Mouse (Mus musculus) brown adipose tissue, adult 24 weeks (tissue): ENCODE results near the gene Rtraf. TPM values are rescaled to one million over a fixed set of nuclear protein-coding genes. Genes with fewer than 3 reads are reported as not detected.

Experiments used
- H3K27ac ChIP-seq: fragments of 200-500 bp; replicated peaks from 2 replicates; pipeline ENCODE4 v1.5.1; 2012; ENCODE audit warnings: low read depth, mild to moderate bottlenecking, low read length
- H3K4me1 ChIP-seq: fragments of 200-500 bp; 2 replicates; pipeline ENCODE4 v1.6.1; 2012; ENCODE audit warnings: low read length, mixed read lengths; ENCODE audit not compliant: control insufficient read depth, insufficient read depth, insufficient read length
- H3K4me3 ChIP-seq: fragments of 200-500 bp; 2 replicates; pipeline ENCODE4 v1.5.1; 2012; ENCODE audit warnings: low read depth, mild to moderate bottlenecking, low read length, moderate library complexity; ENCODE audit not compliant: insufficient read depth
- polyA plus RNA-seq: library from polyadenylated mRNA; stranded (reverse); fragments of >200 nt; gene quantifications from 2 replicates; pipeline ENCODE4 v1.2.4, GENCODE M21; 2012; ENCODE audit not compliant: missing spikeins, insufficient read depth, insufficient read length

The Rtraf gene
- polyA plus RNA-seq, 1 experiment, result 125 TPM

DNA sequence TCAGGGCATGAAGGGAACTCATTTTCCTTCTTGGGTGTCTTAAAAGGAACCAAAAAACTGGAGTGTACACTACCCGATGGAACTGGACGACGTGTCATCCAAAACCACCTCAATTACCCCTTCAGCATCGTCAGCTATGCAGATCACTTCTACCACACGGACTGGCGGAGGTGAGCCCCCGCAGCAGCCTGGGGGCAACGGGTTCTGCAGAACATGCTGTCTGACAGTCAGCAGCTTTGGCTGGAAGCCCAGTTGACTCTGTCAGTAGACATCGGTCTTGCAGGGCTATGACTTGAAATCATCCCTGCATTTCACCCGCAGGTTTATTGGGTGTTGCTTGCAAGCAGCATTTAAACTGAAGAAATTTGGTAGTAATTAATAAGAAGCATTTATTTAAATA lies 13.7 kb downstream of the Rtraf start:
- Histone ChIP-seq H3K27ac (no peak overlapping the region), H3K4me1 (no peaks in the 10 kb centered on the region), H3K4me3 (no peak overlapping the region)

DNA sequence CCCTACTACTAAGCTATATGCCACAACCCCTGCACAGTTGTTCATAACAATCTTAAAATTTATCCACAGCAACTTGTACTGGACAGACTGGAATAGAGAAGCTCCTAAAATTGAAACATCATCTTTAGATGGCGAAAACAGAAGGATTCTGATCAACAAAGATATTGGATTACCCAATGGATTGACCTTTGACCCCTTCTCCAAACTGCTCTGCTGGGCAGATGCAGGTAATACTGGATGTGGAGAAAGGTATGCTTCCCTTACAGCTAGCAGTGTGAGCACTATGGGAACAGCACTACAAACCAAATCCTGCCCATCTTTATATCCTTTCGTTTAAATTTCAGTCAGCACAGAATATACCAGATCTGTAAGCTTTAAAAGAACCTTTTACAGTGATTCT lies 15.8 kb downstream of the Rtraf start:
- Histone ChIP-seq H3K4me3 (no peak overlapping the region), H3K4me1 (no peaks in the 10 kb centered on the region), H3K27ac (no peak overlapping the region)

DNA sequence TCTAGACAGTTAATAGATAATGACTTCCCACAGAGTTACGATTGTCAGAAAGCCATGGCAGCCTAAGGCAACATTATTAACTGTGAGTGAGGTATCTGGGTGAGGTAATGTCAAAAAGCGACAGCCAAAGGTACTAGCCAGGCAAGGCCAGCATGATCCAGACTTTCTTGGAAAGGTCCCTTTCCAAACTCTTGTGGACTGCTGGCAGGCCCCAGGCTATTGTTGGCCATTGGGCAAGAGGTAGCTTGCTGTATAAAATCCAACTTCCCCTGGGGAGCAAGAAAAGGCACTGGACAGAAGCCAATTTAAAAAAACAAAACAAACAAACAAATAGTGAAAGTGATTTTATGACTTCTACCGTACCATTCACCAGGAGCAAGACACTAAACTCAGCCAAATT lies 16.3 kb downstream of the Rtraf start:
- Histone ChIP-seq H3K4me3 (no peak overlapping the region), H3K27ac (no peak overlapping the region)

DNA sequence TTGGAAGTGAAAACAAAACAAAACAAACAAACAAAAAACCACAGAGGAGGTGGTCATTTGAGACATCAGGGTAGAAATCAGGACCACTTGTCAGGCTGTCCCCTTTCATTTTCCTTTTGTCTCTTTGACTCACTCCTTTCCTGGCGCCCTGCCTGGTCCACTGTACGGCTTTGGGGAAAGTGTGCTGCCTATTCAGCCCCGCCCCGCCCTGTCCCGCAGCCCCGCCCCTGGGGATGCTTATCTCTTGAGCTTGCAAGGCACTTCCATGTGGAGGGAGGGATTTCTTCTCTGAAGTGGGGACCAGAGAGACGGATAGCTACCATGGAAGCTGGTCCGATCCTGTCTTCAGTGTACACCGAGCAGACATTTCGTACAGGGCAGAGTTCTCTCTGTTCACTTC lies 20.0 kb downstream of the Rtraf start:
- Histone ChIP-seq H3K27ac (no peak overlapping the region), H3K4me3 (no peak overlapping the region), H3K4me1 (no peaks in the 10 kb centered on the region)

More for the DNA sequence above, 16.3 kb downstream of the Rtraf start:
- no peaks in the 10 kb centered on the region for H3K4me1 ChIP-seq

DNA sequence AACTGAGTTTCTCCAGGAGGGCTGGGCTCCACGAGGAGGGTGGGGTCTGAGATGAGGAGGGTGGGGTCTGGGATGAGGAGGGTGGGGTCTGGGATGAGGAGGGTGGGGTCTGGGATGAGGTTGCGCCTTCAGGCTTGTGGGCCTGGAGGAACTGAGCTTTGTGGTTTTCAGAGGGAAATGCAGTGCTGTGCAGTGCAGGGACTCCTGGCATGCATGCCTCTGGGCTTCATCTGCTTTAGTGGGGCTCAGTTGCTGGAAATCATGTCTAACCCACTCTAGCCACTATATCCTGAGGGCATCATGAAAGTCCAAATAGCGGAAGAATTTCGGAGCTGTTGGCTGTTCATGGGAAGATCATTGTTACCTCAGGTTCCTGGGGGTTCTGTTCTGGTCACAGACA lies 20.4 kb downstream of the Rtraf start:
- H3K4me1 ChIP-seq, result no peaks in the 10 kb centered on the region
- no peak overlapping the region for H3K4me3 ChIP-seq
- H3K27ac ChIP-seq, result no peak overlapping the region

DNA sequence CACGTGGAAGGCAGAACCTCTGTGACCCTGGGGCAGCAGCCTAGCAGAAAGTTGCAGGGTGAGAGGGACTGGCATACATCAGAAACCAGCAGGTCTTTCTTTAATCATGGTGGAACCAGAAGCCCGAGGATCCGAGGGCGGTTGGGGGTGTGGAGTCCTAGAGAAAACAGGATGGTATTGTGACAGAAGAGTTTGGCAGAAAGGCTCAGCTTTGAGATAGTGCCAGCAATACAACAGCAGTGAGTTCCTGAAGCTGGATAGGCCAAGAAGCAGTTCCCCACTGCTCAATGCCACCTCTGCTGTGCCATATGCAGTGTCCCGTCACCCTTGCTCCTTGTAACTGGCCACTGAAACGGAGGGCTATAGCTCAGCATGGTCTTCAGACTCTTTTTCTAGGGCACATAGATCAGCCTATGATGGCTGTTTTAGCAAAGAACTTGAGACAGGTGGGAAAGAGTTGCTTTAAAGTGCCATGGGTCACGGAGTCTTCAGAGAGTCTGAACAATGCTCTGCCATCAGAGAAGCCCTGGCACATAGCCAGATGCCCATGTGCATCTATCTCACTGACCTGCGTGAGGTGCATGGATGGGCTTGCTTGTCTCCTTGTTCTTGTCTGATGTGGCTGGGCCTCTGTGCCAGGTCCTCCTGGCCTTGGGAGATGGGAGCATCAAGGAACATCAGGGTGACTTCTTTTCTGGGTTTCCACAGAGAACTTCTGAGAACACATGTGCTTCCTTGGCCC lies 22.0 kb downstream of the Rtraf start:
- Histone ChIP-seq H3K27ac (no peak overlapping the region), H3K4me1 (no peaks in the 10 kb centered on the region), H3K4me3 (no peak overlapping the region)

DNA sequence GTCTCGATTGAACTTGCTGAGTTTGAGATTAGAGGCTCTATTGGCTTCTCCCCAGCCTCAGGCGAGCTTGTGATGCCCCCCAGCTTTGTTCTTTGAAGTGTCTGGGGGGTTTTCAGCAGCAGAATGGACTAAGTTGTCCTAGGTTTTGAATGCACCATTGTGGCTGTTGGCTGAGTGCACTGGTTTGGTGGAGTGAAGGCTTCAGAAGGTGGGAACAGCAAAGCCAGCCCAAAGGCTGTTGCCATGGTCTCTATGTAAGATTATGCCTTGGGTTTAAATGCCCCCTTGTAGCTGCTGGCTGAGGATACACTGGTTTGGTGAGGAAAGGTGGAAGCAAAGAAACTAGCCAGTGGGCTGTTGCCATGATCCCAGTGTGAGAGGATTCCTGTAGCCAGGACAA lies 23.1 kb downstream of the Rtraf start:
- Histone ChIP-seq H3K4me3 (no peak overlapping the region), H3K4me1 (peaks cover 5% of the 10 kb centered on the region; the same call in 1 of the 2 replicates), H3K27ac (no peak overlapping the region)

DNA sequence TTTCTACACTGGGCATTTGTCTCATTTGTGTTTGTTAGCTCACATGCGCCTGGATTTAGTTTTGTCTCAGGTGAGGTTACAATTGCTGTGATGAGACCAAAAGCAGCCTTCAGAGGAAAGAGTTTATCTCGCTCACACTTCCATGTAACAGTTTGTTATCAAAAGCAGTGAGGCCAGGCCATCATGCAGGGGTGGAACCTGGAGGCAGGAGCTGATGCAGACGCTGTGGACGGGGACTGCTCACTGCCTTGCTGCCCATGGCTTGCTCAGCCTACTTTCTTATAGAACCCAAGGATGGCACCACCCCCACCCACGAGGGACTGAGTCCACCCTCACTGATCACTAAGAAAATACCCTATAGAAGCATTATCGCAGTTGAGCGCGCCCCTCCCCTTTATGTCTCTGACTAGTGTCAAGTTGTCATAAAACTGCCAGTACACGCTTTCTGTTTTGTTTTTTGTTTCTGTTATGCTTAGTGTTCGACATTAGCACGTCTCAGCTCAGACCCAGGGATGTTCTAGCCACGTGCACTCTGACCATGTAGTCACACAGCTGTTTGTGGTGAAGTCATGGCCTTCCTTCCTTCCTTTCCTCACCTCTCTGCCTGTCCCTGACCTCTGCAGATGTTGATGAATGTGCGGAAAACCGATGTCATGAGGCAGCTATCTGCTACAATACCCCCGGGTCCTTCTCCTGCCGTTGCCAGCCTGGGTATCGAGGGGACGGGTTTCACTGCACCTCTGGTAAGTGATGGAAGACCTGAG lies 26.9 kb downstream of the Rtraf start:
- no peak overlapping the region for H3K27ac ChIP-seq
- H3K4me1 ChIP-seq, result peaks cover 16% of the 10 kb centered on the region; the same call in 1 of the 2 replicates
- H3K4me3 ChIP-seq, result no peak overlapping the region

DNA sequence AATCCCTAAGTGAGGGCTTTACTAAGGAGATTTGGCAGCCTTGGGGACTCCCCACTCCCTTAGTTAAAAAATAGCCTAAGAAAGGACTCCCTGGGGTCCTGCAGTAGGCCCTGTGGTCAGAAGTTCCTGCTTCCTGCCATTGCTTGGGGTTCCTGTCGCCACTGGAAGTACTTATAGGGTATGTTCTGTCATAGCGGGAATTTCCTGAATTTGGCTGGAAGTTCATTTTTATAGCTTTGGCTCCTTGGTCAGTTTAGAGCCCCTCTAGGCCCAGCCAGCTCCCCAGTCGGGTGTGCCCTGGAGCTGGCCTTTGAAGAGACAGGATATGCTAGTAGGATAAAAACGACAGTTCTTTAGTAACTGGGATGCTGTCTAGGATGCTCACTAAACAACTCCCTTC lies 28.7 kb downstream of the Rtraf start:
- Histone ChIP-seq H3K4me3 (no peak overlapping the region), H3K27ac (peak overlapping the region; percentile 83), H3K4me1 (peaks cover 16% of the 10 kb centered on the region; the same call in 1 of the 2 replicates)

DNA sequence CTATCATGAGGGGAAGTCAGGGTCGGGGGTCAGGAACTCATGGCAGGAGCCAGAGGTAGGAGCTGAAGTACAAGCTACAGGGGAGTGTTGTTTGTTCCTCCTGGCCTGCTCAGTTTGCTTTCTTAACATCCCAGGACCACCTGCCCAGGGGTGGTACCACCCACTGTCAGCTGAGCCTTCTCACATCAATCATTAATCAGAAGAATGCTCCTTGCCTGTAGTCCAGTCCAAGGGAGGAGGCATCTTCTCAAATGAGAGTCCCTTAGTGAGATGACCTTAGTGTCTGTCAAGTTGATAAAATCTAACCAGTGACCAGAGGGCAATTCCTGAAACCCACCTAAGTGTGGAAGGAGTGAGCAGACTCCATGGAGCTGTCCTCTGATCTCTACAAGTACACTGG lies 35.2 kb downstream of the Rtraf start:
- H3K27ac ChIP-seq, result no peak overlapping the region
- no peaks in the 10 kb centered on the region for H3K4me1 ChIP-seq
- H3K4me3 ChIP-seq, result no peak overlapping the region

DNA sequence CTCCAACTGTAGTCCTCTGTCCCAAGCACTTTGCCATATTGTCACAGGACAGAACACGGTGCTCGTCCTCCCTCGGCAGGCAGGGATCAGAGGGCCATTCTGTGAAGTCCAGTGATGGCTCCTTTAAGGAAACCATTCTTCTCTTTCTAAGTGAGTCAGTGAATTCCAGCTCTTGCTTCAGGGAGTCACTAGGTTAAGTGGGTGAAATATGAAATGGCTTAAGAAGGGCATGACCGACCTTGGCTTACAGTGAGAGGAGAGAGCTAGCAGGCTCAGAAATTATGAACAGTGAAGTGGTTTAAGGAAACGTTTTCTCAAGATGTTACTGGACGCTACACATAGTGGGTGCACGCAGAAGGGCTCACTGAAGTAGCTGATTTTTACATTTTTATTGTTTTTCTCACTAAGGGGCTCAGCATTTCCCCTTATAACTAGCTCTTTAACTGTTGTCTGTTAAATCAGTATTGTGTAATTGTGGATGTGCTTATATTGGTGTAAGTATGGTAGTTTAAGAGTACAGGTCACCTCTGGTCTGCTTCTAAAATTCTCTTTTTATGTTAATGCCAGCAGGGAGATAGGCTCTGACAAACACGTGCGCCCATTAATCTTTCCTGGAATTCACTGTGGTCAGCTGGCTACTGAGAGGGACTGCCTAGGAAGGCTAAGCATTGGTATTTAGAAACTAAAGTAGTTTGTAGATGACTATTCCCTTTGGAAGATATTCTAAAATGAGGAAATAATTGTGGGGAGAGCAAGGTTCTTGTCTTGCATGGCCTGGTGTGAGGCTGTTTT lies 37.6 kb downstream of the Rtraf start:
- H3K4me1 ChIP-seq, result no peaks in the 10 kb centered on the region
- no peak overlapping the region for H3K27ac ChIP-seq

DNA sequence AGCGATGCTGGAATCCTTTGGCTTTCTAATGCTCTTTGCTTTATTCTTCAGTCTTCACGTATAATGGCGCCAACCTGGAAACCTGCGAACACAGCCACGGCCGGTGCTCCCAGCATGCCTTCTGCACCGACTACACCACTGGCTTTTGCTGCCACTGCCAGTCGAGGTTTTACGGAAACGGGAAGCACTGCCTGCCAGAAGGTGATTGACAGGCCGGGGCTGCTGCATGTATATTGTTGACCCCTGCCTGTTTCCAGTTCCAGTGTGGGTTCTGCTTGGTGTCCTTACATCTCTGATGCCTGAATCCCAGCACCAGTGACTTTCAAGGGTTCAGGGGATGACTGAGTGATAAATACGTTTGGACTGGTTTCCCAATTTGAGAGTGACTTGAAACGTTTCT lies 45.7 kb downstream of the Rtraf start:
- H3K27ac ChIP-seq, result no peak overlapping the region
- H3K4me3 ChIP-seq, result no peak overlapping the region
- no peaks in the 10 kb centered on the region for H3K4me1 ChIP-seq

More for the DNA sequence above, 37.6 kb downstream of the Rtraf start:
- H3K4me3 ChIP-seq, result no peak overlapping the region

DNA sequence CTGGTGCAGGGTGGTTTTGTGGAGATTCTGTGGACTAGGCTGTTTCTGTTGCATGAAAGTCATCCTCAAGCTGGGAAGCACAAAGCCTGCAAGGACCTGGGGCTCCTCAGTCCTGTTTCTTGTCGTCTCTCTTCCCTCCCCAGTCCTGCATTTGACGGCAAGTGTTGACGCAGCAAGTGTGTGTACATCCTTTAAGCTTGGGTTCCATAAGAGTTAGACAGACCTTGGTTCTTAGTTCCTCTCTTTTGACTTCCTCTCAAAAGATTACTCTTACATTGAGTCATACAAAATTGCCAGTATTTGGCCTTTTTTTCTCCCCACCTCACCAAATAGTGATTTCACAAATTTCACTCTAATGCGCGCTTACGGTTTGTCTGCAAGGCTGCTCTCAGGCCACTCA lies 46.3 kb downstream of the Rtraf start:
- Histone ChIP-seq H3K4me1 (no peaks in the 10 kb centered on the region), H3K4me3 (no peak overlapping the region), H3K27ac (no peak overlapping the region)

DNA sequence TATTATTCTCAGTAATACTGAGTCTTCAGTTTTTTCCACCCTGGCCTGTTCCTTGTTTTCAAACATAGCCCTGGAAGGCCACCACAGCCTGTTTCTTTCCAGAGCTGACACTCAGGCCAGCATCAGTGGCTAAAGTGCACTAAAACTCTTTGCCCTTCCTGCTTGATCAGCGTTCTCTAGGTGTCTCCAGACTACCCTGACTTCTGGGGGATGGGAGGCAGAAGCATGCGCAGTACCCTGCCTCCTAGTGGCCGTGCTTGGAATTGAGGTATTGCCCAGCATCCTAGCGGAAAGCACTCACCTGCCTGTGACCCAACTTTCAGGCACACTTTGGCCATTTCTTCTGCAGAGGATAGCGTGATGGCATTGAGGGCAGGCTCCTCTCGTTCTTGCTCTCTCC lies 46.7 kb downstream of the Rtraf start:
- Histone ChIP-seq H3K4me3 (no peak overlapping the region), H3K4me1 (no peaks in the 10 kb centered on the region), H3K27ac (no peak overlapping the region)

DNA sequence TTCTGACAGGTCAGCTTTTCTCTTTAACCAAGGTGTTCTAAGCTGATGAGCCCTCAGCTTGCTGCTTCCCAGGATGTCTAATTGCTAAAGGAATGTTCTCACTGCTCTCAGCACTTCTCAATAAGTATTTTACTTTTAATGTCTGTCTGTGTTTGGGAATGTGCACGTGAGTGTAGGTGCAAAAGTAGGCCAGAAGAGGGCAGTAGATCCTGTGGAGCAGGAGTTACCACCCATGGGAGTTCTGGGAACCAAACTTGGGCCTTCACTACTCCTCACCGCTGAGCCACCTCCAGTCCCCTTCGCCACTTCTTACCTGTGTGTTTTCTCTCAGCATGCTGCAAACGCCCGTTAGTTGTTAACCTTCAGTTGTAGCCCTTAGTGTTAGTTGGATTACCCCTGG lies 47.4 kb downstream of the Rtraf start:
- no peak overlapping the region for H3K4me3 ChIP-seq
- peaks cover 4% of the 10 kb centered on the region; the same call in 1 of the 2 replicates for H3K4me1 ChIP-seq
- H3K27ac ChIP-seq, result no peak overlapping the region
